Mouse (Mus musculus) forebrain, embryonic 11.5 days (tissue): ENCODE measurements around the gene Cchcr1. TPM values are rescaled to one million over a fixed set of nuclear protein-coding genes. Genes with fewer than 3 reads are reported as not detected.

ENCODE experiments used
- ATAC-seq: fragments of 200-750 bp; cut with Nextera tagmentation; replicated peaks from 2 replicates; pipeline ENCODE4 v1.8.0; 2017; ENCODE audit warnings: moderate TSS enrichment; ENCODE audit not compliant: low FRiP score
- DNase-seq: peaks from one replicate; pipeline ENCODE4 v3.0.0-alpha.2; 2017; ENCODE audit warnings: low spot score
- H3K27ac ChIP-seq: fragments of 300-500 bp; sonication (generic); 2 replicates; pipeline ENCODE4 v1.5.1; 2014; ENCODE audit warnings: low read depth, low read length
- H3K27me3 ChIP-seq: fragments of 300-500 bp; sonication (generic); 2 replicates; pipeline ENCODE4 v1.6.1; 2014; ENCODE audit warnings: mild to moderate bottlenecking, low read length, mixed read lengths; ENCODE audit not compliant: control insufficient read depth, insufficient read depth
- H3K36me3 ChIP-seq: fragments of 300-500 bp; sonication (generic); 2 replicates; pipeline ENCODE4 v1.6.1; 2014; ENCODE audit warnings: mild to moderate bottlenecking, low read length, moderate library complexity, mixed read lengths; ENCODE audit not compliant: control insufficient read depth, insufficient read depth
- H3K4me1 ChIP-seq: fragments of 300-500 bp; sonication (generic); replicated peaks from 2 replicates; pipeline ENCODE4 v1.6.1; 2014; ENCODE audit warnings: low read length, mixed read lengths; ENCODE audit not compliant: control insufficient read depth, insufficient read depth
- H3K4me2 ChIP-seq: fragments of 300-500 bp; sonication (generic); 2 replicates; pipeline ENCODE4 v1.6.1; 2014; ENCODE audit warnings: low read depth, mild to moderate bottlenecking, low read length, moderate library complexity, mixed read lengths; ENCODE audit not compliant: severe bottlenecking
- H3K4me3 ChIP-seq: fragments of 300-500 bp; sonication (generic); 2 replicates; pipeline ENCODE4 v1.5.1; 2014; ENCODE audit warnings: low read depth, low read length
- H3K9ac ChIP-seq: fragments of 300-500 bp; sonication (generic); 2 replicates; pipeline ENCODE4 v1.6.1; 2014; ENCODE audit warnings: low read length
- H3K9me3 ChIP-seq: fragments of 300-500 bp; sonication (generic); 2 replicates; pipeline ENCODE4 v1.6.1; 2016; ENCODE audit warnings: low read length, mixed read lengths; ENCODE audit not compliant: control insufficient read depth
- WGBS: fragments of 180-500 bp; shearing (Covaris S2); extraction: QIAGEN DNeasy Blood & Tissue Kit; methylation state at CpG from one replicate; pipeline ENCODE4 v1.1.7; 2014; 5-methylcytosine and 5-hydroxymethylcytosine counted together
- polyA plus RNA-seq: library from polyadenylated mRNA; unstranded; fragments of >200 nt; fragmentation: Nextera tagmentation; extraction: Ambion mirVana; gene quantifications from 2 replicates; pipeline ENCODE4 v1.2.1, GENCODE M21; 2014

Gene Cchcr1
- polyA plus RNA-seq, 1 experiment from 2014 or later, result 18.2 TPM

- WGBS, result 81% methylated on average over 8 of the region's 8 CpGs
- H3K9me3 ChIP-seq, result no peaks in the 10 kb centered on the region
- no peak overlapping the region for H3K9ac ChIP-seq
- no peak overlapping the region for H3K27ac ChIP-seq
- H3K27me3 ChIP-seq, result no peaks in the 10 kb centered on the region
- no peaks in the 10 kb centered on the region; the same call in 1 of the 2 replicates for H3K36me3 ChIP-seq
- ATAC-seq (no peak), DNase-seq (no peak)
- H3K4me1 ChIP-seq, result no peaks in the 10 kb centered on the region
- H3K4me2 ChIP-seq, result no peak overlapping the region
- no peak overlapping the region for H3K4me3 ChIP-seq
These were observed 9.7 kb downstream of the Cchcr1 start for GRCm38 (mm10) chr17:35526644-35527043.

- Histone ChIP-seq H3K9me3 (no peaks in the 10 kb centered on the region), H3K27me3 (no peaks in the 10 kb centered on the region), H3K4me2 (no peak overlapping the region), H3K4me3 (no peak overlapping the region), H3K9ac (no peak overlapping the region), H3K27ac (no peak overlapping the region), H3K36me3 (no peaks in the 10 kb centered on the region), H3K4me1 (no peaks in the 10 kb centered on the region)
- 26% methylated on average over 3 of the region's 3 CpGs for WGBS
- DNase-seq (no peak), ATAC-seq (no peak)
These were observed 15.5 kb downstream of the Cchcr1 start for GRCm38 (mm10) chr17:35532360-35532759.

- no peak within 1 kb of the TSS for H3K4me3 ChIP-seq
- ATAC-seq (no peak), DNase-seq (no peak)
- H3K9ac ChIP-seq, result no peak within 1 kb of the TSS
- no peak within 1 kb of the TSS for H3K4me2 ChIP-seq
- H3K27ac ChIP-seq, result no peak within 1 kb of the TSS
- H3K27me3 ChIP-seq, result no peaks in the 10 kb centered on the region
- H3K36me3 ChIP-seq, result no peaks in the 10 kb centered on the region
- no peaks in the 10 kb centered on the region for H3K4me1 ChIP-seq
- 54% methylated on average over 7 of the region's 7 CpGs for WGBS
- H3K9me3 ChIP-seq, result no peaks in the 10 kb centered on the region
These were observed 16.0 kb downstream of the Cchcr1 start, which contains the start of gene Psors1c2 for GRCm38 (mm10) chr17:35532901-35533300. Psors1c2 (plus strand) TSS chr17:35533201.

DNA sequence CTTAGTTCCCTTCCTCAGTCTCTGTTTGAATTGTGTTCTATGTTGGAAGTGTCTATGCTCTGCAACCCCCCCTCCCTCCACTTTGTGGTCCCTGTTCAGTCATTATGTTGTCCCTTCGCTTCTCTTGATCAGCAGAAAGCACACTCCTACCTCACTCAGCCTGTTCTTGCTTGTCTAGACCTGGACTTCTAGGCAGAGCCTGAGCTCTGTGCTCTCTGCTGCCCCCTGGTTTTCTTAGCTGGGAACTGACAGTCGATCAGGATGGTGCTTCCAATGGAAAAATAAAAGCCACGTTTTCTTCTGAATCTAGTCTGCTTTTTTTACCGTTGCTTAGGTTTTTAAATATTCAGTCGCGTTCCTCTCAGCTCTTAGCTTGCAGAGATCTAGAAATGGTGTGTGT is 17.4 kb downstream of the Cchcr1 start:
- no peaks in the 10 kb centered on the region for H3K27me3 ChIP-seq
- no peak overlapping the region for H3K4me3 ChIP-seq
- no peak overlapping the region for H3K27ac ChIP-seq
- no peaks in the 10 kb centered on the region for H3K4me1 ChIP-seq
- ATAC-seq (no peak), DNase-seq (peak; percentile 83)
- H3K9me3 ChIP-seq, result no peaks in the 10 kb centered on the region
- no peaks in the 10 kb centered on the region for H3K36me3 ChIP-seq
- no peak overlapping the region for H3K9ac ChIP-seq
- WGBS, result 11% methylated on average over 6 of the region's 6 CpGs
- H3K4me2 ChIP-seq, result no peak overlapping the region

- Histone ChIP-seq H3K4me2 (no peak overlapping the region), H3K9ac (no peak overlapping the region), H3K9me3 (no peaks in the 10 kb centered on the region), H3K4me3 (no peak overlapping the region), H3K27ac (no peak overlapping the region), H3K4me1 (no peaks in the 10 kb centered on the region), H3K27me3 (no peaks in the 10 kb centered on the region), H3K36me3 (no peaks in the 10 kb centered on the region)
- no peak for DNase-seq
- no peak for ATAC-seq
- WGBS, result 89% methylated on average over 4 of the region's 4 CpGs
These were observed 20.5 kb downstream of the Cchcr1 start for GRCm38 (mm10) chr17:35537421-35537820.

GRCm38 (mm10) chr17:35538476-35538875 is 21.6 kb downstream of the Cchcr1 start:
- 84% methylated on average over 1 of the region's 1 CpGs for WGBS
- ATAC-seq (no peak), DNase-seq (no peak)
- H3K27ac ChIP-seq, result no peak overlapping the region
- H3K9ac ChIP-seq, result no peak overlapping the region
- H3K4me2 ChIP-seq, result no peak overlapping the region
- no peak overlapping the region for H3K4me3 ChIP-seq
- no peaks in the 10 kb centered on the region for H3K36me3 ChIP-seq
- H3K9me3 ChIP-seq, result no peaks in the 10 kb centered on the region
- H3K4me1 ChIP-seq, result no peaks in the 10 kb centered on the region
- no peaks in the 10 kb centered on the region for H3K27me3 ChIP-seq

DNA sequence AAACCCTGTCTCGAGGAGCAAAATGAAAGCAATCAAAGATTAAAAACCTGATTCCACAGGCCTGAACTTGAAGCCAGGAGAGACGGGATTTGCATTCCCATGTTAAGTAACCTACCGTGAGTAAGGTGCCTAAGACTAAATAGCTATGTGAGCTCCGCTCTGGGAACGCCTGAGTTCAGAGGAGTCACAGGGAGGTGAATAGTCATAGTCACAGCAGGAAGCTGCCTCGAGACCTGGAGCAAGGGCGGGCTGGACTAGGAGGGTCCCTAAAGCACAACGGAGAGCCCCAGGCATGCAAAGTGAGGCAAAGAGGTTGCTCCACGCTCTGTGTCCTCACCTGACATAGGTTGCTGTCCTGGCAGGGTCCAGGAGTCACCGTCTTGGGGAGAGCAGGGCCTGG is 22.6 kb downstream of the Cchcr1 start:
- ATAC-seq, result no peak

GRCm38 (mm10) chr17:35542761-35543411 is 26.0 kb downstream of the Cchcr1 start:
- WGBS, result 74% methylated on average over 15 of the region's 15 CpGs
- H3K36me3 ChIP-seq, result no peaks in the 10 kb centered on the region
- no peak overlapping the region for H3K4me3 ChIP-seq
- H3K9me3 ChIP-seq, result no peaks in the 10 kb centered on the region
- DNase-seq, result no peak
- H3K27ac ChIP-seq, result no peak overlapping the region
- no peak overlapping the region for H3K9ac ChIP-seq
- H3K4me2 ChIP-seq, result no peak overlapping the region
- no peak for ATAC-seq
- H3K4me1 ChIP-seq, result 0 out of 2 replicates have a peak, but pooled peaks cover 2% of the 10 kb centered on the region
- no peaks in the 10 kb centered on the region for H3K27me3 ChIP-seq

More for the DNA sequence above, 22.6 kb downstream of the Cchcr1 start:
- Histone ChIP-seq H3K9me3 (no peaks in the 10 kb centered on the region), H3K4me2 (no peak overlapping the region), H3K4me3 (no peak overlapping the region), H3K27ac (no peak overlapping the region), H3K36me3 (no peaks in the 10 kb centered on the region), H3K4me1 (no peaks in the 10 kb centered on the region), H3K27me3 (no peaks in the 10 kb centered on the region), H3K9ac (no peak overlapping the region)
- DNase-seq, result no peak
- WGBS, result 56% methylated on average over 10 of the region's 10 CpGs

GRCm38 (mm10) chr17:35543412-35543861 is 26.5 kb downstream of the Cchcr1 start:
- Histone ChIP-seq H3K4me2 (no peak overlapping the region), H3K36me3 (no peaks in the 10 kb centered on the region), H3K9me3 (no peaks in the 10 kb centered on the region), H3K9ac (no peak overlapping the region), H3K4me3 (no peak overlapping the region), H3K27me3 (no peaks in the 10 kb centered on the region), H3K27ac (no peak overlapping the region), H3K4me1 (0 out of 2 replicates have a peak, but pooled peaks cover 2% of the 10 kb centered on the region)
- WGBS, result 54% methylated on average over 14 of the region's 14 CpGs
- ATAC-seq, result no peak
- no peak for DNase-seq
